Mouse (Mus musculus): Measurements from ENCODE around the gene Tmem131l.

The Tmem131l gene

DNA sequence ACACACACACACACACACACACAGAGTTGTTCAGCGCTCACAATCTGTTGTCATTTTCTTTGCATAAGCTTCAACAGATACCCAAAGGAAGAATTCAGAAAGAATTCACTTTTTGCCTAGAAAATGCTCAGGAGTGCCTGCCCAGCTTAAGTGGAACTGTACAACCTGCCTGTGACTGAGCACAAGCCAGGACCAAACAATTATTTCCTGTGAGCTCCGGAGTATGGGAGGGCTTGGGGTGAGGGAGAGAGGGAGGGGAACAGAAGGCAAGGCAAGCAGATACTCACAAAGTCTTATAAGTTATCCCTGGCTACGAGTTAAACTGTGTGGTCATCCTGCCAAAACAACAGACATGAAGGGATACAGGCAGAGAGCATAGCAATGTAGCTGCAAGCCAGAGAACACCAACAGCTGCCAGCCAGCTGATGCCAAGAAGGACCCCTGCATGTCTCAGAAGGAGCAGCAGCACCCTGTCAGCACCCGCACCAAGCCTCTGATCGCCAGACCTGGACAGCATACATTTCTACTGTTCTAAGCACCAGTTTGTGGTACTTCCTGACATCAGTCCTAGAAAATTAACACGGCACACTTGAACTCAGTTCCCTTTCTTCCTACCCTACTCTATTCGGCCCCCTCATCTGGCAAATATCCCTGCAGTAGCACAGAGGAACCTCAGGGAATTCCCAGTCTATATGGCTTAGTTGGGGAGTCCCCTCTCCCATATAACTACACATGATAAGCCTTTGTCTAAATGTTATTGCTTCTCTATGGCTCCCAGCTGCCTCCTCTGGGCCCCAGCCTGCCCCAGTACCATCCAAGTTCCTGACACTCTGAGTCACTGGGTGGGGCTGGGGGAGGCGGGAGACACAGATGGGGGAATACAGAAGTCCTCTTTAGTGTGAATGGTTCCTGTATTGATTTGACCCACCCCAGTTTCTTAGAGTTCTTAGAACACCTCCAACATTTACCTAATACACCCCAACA lies 18.5 kb downstream of the Tmem131l start:
- intact Hi-C loops (cut with DNase I) = no loop called here

DNA sequence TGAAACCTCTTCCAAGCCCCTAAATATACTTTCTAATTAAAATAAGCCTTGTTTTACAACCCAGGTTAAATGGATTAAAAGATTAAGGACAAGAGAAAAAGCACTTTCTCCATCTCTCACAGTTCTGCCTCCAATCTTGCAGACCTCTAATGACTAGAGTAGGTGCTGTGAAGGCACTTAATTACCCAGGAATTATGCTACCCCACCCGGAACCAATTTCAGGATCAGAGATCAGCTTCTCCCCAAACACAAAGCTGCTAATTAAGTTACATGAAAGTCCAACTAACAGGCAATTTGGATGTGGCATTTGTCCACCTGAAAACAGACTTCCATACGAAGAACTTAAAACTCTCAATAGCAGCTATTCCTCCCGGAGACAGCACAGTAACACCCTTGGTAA lies 19.4 kb downstream of the Tmem131l start:
- intact Hi-C loops (cut with DNase I) = no loop called here

DNA sequence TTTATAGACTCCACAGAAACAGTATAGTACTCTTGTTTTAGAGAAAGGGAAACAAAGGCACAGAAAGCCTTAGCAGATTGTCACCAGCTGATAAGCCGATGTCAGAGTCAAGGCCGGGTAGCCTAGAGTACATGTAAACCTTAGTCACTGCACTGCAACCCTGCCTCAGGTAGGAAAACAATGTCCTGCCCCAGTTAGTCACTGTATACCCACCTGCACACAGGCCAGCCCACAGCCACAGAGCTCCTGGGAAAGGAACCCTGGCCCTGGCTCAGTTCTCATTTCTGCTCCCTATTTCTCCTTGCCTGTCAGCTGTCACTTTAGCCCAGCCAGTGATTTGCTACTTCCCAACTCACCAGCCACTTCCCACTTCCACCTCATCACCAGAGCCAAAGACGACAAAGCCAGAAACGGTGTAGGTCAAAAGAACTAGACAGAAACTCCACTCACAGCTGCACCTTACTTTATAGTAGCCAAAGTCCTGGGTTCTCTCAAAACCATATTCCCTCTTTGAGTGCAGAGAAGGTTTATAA lies 24.4 kb downstream of the Tmem131l start:
- intact Hi-C loops (cut with DNase I) = no loop called here

DNA sequence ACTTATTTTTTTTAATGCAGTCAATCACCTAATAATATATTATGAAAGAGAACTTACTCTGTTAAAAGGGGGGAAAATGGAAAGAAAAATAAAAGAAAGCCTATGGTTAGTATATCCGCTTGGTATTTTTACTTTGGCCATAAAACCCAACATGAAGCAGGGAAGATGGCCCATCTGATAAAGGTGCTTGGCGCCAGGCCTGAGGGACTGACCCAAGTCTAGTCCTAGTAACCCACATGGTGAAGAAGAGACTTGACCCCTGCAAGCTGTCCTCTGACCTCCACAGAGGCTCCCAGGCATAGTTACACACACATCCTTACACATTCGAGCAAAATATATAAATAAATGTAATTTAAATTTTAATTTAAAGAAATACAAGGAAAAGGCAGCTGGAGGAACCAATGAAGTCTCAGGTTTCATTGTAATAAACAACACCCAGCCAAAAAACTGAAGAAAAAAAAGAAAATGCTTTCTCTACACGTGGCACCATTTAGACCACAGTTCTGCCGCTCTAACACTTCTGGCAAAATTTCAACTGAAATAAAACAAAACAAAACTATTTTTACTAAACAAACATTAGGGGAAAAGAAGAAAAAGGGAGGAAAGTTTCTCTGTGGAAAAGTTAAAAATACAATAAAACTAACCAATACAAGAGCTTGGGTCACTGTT lies 28.8 kb downstream of the Tmem131l start:
- intact Hi-C loops (cut with DNase I) = no loop called here

DNA sequence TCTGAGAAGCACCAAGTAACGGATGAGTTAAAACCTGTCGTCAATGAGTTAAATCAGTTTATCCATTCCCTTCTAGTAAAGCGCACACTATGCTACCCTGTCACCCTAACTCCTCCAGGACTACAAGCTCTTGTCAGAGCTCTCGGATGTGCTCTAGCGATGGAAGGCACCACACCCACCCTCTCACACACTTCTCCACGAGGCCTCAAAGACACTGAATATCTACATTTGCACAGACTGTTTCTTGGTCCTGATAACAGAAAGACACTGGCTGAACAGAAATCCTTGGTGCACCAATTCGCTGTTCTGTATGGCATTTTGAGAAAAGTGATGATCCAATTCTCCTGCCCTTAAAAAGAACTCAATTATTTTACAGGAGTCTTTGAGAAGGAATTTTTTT lies 34.0 kb downstream of the Tmem131l start:
- intact Hi-C loops (cut with DNase I) = no loop called here

DNA sequence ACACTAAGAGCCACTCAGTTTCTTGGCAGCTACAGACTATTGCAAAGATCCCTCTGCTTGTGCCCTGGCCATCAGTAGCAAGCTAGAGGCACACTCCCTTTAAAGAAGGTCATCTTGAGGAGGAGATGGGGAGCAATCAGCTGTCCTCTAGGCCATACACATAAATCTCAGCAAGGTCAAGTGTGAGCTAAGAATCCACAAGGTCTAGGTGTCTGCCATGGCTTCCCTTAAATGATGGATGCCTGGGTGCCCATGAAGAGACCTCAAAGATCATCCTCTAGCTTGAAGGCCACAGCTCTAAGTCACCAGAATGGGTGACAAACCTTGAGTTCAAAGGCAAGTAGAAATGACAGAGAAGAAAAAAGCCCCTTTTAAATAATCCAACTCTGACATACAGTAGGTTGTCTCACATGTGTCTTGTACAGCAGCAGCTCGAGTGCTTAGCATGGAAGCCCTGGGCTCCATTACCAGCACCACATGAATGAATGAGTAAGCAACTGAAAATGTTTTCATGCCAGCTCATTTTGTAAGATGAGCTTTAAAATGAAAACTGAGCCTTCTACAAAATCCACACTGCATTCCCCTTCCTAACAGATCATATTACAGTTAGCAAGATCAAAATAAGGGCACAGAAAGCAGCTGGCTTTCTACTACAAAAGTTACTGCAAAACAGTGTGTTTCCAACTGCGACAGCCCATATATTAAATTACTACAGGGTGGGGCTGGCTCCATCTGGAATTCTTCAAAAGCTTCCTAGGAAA lies 35.5 kb downstream of the Tmem131l start:
- intact Hi-C loops (cut with DNase I) = loop anchor here (5.0 kb wide), 1 partner anchor 33 kb away; no protein-coding TSS in a partner anchor

DNA sequence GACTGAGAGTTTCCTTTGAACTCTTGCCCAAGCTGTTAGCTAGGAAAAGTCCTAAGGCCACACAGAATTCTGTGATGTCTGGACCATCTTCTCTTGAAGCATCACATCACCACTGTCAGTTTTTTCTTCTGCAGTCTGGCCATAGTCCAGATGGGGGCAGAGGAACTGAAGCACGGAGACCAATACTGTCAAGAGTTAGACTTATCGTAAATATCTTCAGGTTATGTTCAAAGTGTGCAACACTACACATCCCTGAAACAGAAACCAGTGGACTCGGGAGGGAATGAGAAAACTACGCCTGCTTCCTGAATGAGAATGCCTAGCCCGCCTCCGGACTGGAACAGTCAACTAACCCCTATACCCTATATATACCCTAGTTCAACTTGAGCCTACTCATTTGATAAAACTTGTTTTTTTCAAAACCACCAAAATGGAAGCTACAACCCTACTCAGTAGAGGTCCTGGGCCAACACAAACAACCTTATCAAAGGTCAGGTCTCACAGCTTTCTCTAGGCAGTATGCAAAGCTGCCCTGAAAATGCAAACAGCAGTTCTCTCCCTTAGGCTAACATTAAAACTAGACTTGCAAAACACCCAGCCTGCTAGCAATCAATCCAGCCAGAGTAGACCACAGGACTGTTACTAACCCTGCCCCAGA lies 37.4 kb downstream of the Tmem131l start:
- intact Hi-C loops (cut with DNase I) = loop anchor here (5.0 kb wide), 1 partner anchor 35 kb away; no protein-coding TSS in a partner anchor

DNA sequence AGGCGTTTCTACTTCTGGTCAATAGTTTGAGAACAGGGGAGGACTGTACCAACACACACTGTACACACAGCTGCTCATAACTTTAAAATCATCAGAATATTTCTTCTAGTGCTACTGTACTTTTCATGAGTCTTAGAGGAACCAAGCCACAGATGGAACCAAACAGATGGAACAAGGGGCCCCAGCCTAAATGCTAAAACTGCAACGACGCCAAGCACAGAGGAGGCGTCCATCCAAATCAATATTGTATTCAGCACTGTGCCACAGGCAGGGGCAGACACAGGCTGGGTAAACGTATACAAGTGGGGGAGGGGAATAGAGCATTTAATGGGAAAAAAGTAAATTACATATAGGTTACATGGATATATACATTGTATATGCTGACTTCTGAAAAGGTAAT lies 42.4 kb downstream of the Tmem131l start:
- intact Hi-C loops (cut with DNase I) = no loop called here

DNA sequence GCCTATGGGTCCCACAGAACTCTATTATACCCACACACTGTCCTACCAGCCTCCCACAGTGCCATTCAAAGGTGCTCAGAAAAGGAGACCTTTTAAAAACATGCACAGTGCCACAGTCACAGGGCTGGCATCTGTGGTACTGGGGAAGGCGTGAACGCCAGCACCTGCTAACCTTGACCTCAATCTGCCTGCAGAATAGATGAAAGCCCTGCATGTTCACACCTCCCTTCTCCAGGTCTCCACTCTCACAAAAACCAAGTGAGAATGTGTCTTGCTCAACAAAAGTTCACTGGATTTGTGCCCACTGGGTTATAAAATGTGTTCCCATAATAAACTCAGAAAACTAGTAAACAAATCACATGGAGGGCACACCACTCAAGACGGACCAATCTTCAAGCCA lies 42.9 kb downstream of the Tmem131l start:
- intact Hi-C loops (cut with DNase I) = no loop called here

DNA sequence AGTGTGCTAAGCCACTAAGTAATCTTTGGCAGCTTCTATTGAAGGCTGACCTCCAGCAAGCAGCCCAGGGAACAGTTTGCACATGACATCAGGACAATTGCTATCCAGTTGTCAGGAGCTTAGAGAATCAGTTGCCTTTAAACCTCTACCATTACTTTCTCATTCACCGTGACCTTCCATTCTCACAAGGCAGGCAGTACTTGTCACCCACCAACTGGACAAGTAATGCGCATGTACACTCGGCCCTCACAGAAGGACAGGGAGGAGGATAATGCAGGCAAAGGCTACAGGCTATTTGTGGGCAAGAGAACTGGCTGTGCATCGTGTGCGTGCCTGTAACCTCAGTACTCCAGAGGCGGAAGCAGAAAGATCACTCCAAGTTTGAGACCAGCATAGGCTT lies 43.9 kb downstream of the Tmem131l start:
- intact Hi-C loops (cut with DNase I) = no loop called here

DNA sequence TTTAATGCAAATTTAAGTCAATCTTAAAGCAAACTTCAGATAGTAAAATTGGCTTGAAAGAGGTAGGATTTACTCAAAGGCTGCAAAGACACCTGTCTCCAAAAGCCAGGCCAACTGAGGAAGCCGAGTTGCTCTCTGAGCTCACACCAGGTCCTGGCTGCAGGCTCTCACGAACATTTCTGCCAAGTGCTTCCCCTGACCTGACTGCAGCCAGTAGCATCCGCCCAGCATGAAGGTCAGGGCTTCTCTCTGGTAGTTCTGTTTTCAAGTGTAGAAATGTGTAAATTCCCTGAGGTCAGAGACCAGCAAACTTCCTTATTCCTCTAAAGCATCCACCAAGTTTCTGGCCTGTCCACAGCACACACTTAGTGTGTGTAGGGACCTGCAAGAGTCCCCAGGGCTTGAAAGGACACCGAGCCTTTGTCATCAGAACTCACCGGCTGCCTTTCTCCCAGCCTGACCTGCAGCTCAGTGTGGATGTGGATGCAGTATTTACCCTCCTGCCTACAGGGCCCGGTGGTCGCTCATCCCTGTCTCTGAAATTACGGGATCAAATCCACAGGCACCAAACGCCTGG lies 44.6 kb downstream of the Tmem131l start:
- intact Hi-C loops (cut with DNase I) = no loop called here

DNA sequence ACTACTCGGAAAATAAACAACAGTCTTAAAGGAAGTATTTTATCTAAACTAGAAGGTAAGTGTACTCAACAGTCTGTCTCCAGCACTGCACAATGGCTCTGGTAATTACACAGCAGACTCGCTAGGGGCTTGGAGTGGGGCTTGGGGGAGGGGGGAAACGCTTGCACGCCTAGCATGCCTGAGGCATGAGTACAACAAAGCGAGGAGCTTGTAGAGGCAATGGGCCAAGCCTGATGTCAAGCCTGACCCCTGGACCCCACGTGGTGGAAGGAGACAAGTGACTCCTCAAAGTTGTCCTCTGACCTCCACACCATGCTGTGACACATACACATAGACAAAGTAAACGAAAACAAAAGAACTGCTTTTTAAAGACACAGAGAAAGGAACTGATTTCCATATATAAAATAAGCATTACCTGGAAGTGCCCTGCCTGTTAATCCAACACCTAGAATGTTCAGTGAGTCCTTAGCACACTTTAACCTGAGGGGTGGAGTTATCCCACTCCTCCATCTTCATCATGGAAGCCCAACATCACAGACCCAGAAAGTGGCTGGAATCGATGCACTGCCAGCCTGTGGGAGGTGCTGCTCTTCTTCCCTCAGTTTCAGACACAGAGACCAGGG lies 45.6 kb downstream of the Tmem131l start:
- intact Hi-C loops (cut with DNase I) = no loop called here

DNA sequence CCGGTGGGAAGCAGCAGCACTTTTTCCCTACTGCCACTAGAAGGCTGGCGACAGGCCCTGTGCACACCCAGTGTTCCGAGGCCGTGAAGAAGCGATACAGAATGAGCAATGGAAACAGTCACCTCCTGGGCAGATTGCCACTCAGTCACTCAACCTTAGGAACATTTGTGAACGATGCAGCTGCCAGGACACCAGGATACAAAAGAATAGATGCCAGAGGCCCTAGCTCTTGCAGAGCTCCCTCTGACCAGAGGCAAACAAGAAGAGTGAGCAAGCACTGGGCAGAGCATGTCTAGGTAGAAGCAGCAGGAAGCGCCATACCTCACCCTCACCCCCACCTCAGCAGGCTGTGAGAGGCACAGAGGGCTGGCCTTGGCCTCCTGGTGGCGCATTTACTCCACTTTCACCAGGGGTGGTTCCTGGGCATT lies 46.9 kb downstream of the Tmem131l start:
- intact Hi-C loops (cut with DNase I) = no loop called here

DNA sequence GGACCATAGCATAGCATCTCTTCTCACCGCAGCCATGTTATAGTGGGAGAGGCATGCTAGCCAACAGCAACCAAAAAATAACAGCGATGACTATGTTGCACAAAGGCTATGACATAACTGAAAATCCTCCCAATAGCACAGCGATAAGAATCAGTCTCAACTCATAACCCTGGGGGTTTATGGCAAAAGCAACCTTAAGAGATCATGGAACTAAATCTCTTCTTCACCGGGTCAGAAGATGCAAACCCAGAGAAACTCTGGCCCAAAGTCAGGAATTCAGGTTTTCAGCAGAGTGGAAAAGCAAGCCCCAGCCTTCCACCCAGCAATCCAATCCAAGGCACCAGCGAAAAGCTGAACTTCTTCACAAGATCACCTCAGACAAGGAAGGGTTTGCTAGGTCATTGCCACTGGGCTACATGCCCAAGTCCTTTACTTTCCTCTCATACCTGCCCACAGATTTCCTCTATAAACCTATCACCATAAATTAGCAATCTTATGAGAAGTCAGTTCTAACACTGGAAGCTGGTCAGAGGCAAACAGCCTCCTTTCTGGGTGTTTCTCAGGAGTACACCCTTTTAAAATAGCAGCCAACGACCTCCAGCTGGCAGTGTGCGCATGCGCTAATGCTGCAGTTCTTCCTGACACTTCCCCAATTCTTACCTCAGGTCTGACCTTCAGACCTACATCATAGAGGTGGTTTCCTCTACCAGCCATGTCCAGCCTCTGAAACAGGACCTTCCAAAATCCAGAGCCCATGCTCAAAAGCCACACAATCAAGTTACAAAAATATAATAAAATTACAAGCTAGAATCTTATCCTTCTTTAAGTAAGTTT lies 48.1 kb downstream of the Tmem131l start:
- intact Hi-C loops (cut with DNase I) = no loop called here

DNA sequence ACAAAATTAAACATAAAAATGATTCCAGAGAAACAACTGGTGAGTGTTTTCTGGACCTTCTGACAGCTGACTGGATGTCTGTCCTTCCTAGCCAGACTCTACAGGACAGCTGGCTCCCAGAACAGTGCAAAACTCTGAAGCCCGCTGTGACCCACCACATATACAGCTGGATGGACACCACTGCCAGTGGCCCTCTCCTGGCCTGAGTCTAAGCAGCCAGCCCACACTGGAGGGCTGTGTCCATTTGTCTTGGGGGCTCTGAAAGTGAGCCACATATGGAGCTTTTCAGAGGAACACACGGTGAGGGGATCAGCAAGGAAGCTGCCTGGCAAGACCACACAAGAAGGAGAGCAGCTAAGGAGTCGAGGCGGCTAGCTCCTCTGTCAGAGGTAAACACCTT lies 51.8 kb downstream of the Tmem131l start:
- intact Hi-C loops (cut with DNase I) = no loop called here

DNA sequence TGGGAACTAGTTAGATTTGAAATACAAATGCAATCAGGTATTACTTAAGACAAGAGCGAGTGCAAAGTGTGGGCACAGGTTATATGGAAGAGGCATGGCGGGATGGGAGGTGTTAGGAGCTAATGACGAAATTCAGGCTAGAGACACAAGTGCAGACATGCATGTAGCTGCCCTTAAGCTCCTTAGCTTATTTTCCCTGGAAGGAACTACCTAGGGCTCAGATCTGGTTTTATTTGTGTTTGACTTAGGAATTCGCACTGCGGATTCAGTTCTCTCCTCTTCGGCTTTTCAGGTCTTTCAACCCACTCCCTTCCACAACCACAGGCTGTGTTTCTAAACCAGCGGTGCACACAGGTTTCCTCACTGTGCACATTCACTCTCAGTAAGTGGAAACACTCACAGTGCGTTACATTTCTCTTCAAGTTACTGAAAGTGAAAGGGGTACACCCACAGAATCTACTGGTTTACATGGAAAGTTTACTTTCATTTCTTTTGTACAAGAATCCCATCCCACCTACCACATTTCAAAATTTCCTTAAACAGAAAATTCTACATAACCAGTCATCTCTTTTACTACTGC lies 52.4 kb downstream of the Tmem131l start:
- intact Hi-C loops (cut with DNase I) = no loop called here

DNA sequence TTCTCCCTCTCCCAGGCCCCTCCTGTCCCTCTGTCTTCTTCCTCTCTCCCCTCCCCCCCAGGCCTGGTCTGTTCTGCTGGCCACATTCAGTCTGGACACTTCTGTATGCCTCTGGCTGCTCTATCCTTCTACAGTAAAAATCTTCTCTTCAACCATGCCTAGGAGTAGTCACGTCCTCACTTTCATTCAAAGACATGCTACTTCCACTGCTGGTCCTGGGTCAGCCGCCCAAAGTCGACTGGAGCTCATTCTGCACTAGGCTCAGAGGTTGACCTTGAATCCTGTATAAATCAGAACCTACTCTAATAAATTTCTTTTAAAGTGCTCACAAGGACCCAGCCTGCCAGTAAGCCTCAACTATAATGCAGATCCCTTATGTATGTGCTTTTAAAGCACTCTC lies 53.2 kb downstream of the Tmem131l start:
- intact Hi-C loops (cut with DNase I) = no loop called here

DNA sequence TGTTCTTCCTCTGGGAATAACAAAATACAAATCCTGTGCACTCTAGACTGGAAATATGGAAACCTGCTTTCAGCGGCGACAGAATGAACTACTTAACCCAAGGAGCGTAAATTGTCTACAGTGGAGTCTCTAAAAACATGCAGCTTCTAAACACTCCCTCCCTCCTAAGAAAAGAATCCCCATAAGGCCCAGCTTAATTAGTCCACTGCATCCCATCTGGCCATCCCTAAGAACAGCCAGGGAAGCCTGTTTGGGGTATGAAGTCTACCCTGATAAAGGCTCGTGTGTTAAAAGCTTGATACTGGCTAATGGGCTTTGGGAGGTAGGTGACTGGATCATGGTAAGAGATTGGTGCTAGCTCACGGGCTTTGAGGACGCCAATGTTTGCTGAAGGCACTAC lies 54.5 kb downstream of the Tmem131l start:
- intact Hi-C loops (cut with DNase I) = no loop called here

DNA sequence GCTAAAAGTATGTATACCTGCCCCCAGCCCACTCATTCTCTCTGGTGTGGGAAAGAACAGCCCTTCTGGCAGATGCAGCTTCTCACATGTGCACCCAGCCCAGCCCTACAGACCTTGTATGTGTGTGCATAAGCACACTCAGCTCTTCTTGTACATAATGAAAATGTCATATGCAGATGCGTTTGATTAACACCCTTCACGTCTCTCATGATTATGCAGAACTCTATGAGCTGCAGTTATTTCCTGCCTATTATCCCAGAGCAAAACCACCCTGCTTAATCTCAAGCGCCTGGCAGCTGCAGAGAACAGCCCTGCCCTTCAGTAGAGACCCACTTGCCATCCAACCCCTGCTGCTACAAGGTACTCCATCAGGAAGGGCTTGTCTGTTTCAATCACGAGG lies 55.6 kb downstream of the Tmem131l start:
- intact Hi-C loops (cut with DNase I) = no loop called here

Data from adrenal gland (tissue).